Mouse (Mus musculus) ES-Bruce4 (cell line): Measurements from ENCODE around the gene Gm10721.
"Not testable (repeated sequence)": the region's sequence is repeated elsewhere in the genome, so short reads cannot be mapped to it uniquely, and the experiment has no call there.

ENCODE experiments used
- CTCF ChIP-seq: IDR thresholded peaks from one replicate; pipeline ENCODE4 v1.8.1; 2011; ENCODE audit warnings: low read depth, low read length
- EP300 ChIP-seq: IDR thresholded peaks from 2 replicates; pipeline ENCODE4 v1.6.1; 2011; ENCODE audit warnings: low read depth, low read length; ENCODE audit not compliant: insufficient read depth
- POLR2A ChIP-seq: IDR thresholded peaks from one replicate; pipeline ENCODE4 v1.8.1; 2011; ENCODE audit warnings: low read length; ENCODE audit not compliant: insufficient read depth

GRCm38 (mm10) chr9:3019835-3020727 is 7.1 kb downstream of the Gm10721 start:
- TF ChIP-seq CTCF, POLR2A, EP300: not testable (repeated sequence)
